15 mouse cellular contexts compared by ENCODE assay signal in the genomic region with DNA sequence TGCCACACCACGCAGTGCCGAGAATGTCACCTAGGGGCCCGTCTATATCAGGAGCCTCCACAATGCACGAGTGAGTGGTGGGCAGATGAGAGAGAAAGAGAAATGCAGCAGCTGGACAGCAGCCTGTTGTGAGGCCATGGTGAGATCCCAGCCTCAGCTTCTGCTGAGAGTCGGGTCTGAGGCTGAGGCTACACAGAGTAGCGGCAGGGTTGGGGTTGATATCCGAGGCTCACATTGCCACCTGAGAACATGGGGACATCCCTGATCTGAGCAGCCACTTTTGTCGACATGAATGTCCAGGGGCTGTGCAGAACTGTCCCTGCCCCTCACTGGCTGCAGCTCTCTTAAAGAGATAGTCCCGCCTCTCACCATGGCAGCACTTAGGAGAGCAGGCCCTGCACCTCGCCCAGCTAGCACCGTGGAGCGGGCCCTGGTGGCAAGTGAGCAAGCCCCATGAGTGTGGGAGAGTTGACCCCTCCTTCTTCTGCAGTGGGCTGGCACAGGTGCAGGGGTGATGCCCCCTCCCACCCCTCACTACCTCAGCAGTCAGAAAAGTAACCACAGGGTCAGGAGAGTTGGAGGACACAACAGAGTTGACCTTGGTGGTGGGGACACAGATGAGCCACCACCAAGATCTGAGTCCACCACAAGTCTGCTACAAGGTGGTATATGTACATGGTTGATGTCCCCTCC.
DNase-seq lines count a peak whose midpoint lies in the region; ATAC-seq and TF ChIP-seq lines count a peak whose summit lies in the region.
"Had no signal": no experiment of that assay in that cellular context is flagged by ENCODE, and none has a peak within 500 bp of the region (broad histone marks: within the 10 kb centered on the region; RNA-seq: fewer than 3 reads in every experiment).

No protein-coding gene starts in this region.

- no peak for TF ChIP-seq POLR2A in thymus, adult 2 months (IDR thresholded peaks at IDR 0.05; ENCODE audit: control insufficient read depth, extremely low read depth, insufficient read depth, low read length, poor library complexity)

- H3K27me3 ChIP-seq in forebrain, embryonic 12.5 days: no peaks in the 10 kb centered on the region
- no peaks in the 10 kb centered on the region for H3K27me3 ChIP-seq in forebrain, embryonic 16.5 days (replicated peaks; ENCODE audit: control insufficient read depth, insufficient read depth, low read length)
- no peaks in the 10 kb centered on the region for H3K27me3 ChIP-seq in limb, embryonic 11.5 days (ENCODE audit: control insufficient read depth, insufficient read depth, low read length)
- H3K27me3 ChIP-seq in limb, embryonic 10.5 days (ENCODE audit: low read depth, poor library complexity, severe bottlenecking): no peaks in the 10 kb centered on the region
- no peaks in the 10 kb centered on the region for H3K27me3 ChIP-seq in thymus, adult 2 months (ENCODE audit: control insufficient read depth, insufficient read depth, low read length)
- H3K27me3 ChIP-seq: heart, embryonic 15.5 days had no signal

- no peak overlapping the region for H3K27ac ChIP-seq in forebrain, embryonic 12.5 days
- H3K27ac ChIP-seq in forebrain, embryonic 16.5 days (ENCODE audit: low read length): no peak overlapping the region
- no peak overlapping the region for H3K27ac ChIP-seq in limb, embryonic 11.5 days (replicated peaks; ENCODE audit: low read depth, low read length)
- no peak overlapping the region for H3K27ac ChIP-seq in limb, embryonic 10.5 days
- no peak overlapping the region for H3K27ac ChIP-seq in thymus, adult 2 months (ENCODE audit: control insufficient read depth, insufficient read depth, low read length)
- no peak overlapping the region for H3K27ac ChIP-seq in left cerebral cortex, adult 2 months
- H3K27ac ChIP-seq: heart, embryonic 15.5 days; hindbrain, embryonic 14.5 days had no signal

- H3K36me3 ChIP-seq in forebrain, embryonic 12.5 days (replicated peaks): no peaks in the 10 kb centered on the region
- no peaks in the 10 kb centered on the region for H3K36me3 ChIP-seq in forebrain, embryonic 16.5 days (ENCODE audit: control insufficient read depth, insufficient read depth)
- H3K36me3 ChIP-seq in limb, embryonic 11.5 days (ENCODE audit: control insufficient read depth, insufficient read depth, low read length): no peaks in the 10 kb centered on the region
- no peaks in the 10 kb centered on the region for H3K36me3 ChIP-seq in limb, embryonic 10.5 days
- H3K36me3 ChIP-seq in thymus, adult 2 months (ENCODE audit: control insufficient read depth, insufficient read depth, low read length): no peaks in the 10 kb centered on the region
- H3K36me3 ChIP-seq: heart, embryonic 15.5 days had no signal

- no peak for TF ChIP-seq CTCF in thymus, adult 2 months (IDR thresholded peaks at IDR 0.05; ENCODE audit: borderline replicate concordance, control insufficient read depth, extremely low read depth, insufficient read depth, low read length, poor library complexity)
- TF ChIP-seq CTCF in left cerebral cortex, adult 2 months (IDR thresholded peaks at IDR 0.05): no peak

- peak; percentile 27; the same call in 1 of the 2 replicates for ATAC-seq in forebrain, embryonic 12.5 days (ENCODE audit: low FRiP score)
- no peak for ATAC-seq in forebrain, embryonic 16.5 days
- ATAC-seq in limb, embryonic 11.5 days (ENCODE audit: insufficient number of reproducible peaks, low FRiP score, low TSS enrichment, low read depth): 0 out of 2 replicates have a peak, but pooled peaks have one; percentile 20

- WGBS in forebrain, embryonic 12.5 days: 78% methylated on average over 12 of the region's 12 CpGs
- WGBS in forebrain, embryonic 16.5 days: 81% methylated on average over 12 of the region's 12 CpGs
- 78% methylated on average over 11 of the region's 12 CpGs for WGBS in limb, embryonic 11.5 days
- 79% methylated on average over 12 of the region's 12 CpGs for WGBS in limb, embryonic 10.5 days
- WGBS in thymus, adult 2 months: 86% methylated on average over 12 of the region's 12 CpGs

- H3K9me3 ChIP-seq in forebrain, embryonic 12.5 days: no peaks in the 10 kb centered on the region
- no peaks in the 10 kb centered on the region for H3K9me3 ChIP-seq in forebrain, embryonic 16.5 days (ENCODE audit: control insufficient read depth, low read length)
- no peaks in the 10 kb centered on the region for H3K9me3 ChIP-seq in limb, embryonic 11.5 days (ENCODE audit: control insufficient read depth, low read length)
- no peaks in the 10 kb centered on the region for H3K9me3 ChIP-seq in limb, embryonic 10.5 days (replicated peaks)
- H3K9me3 ChIP-seq: heart, embryonic 15.5 days had no signal

- H3K4me3 ChIP-seq in forebrain, embryonic 12.5 days (replicated peaks): no peak overlapping the region
- H3K4me3 ChIP-seq in forebrain, embryonic 16.5 days (replicated peaks; ENCODE audit: low read length): no peak overlapping the region
- no peak overlapping the region for H3K4me3 ChIP-seq in limb, embryonic 11.5 days (ENCODE audit: low read depth, low read length)
- H3K4me3 ChIP-seq in limb, embryonic 10.5 days: no peak overlapping the region
- H3K4me3 ChIP-seq in thymus, adult 2 months (ENCODE audit: control insufficient read depth, insufficient read depth, low read length): no peak overlapping the region
- no peak overlapping the region for H3K4me3 ChIP-seq in left cerebral cortex, adult 2 months
- H3K4me3 ChIP-seq: heart, embryonic 15.5 days had no signal

- no peak for DNase-seq in limb, embryonic 11.5 days (ENCODE audit: low spot score)
- no peak for DNase-seq in limb, embryonic 10.5 days (ENCODE audit: low spot score)
- DNase-seq in thymus, postnatal 4 days: peak; percentile 16
- DNase-seq in thymus, adult 2 months: no peak
- DNase-seq in right cerebral cortex, postnatal 10 days (ENCODE audit: low spot score in 2 of 2): no peak
- DNase-seq in left cerebral cortex, adult 2 months (ENCODE audit: extremely low spot score in 1 of 2, low spot score in 2 of 2): no peak
- DNase-seq: adrenal gland, postnatal 25 days; B cell, adult 2 months; cerebellum, postnatal 36 days; kidney, adult 9 months; right cerebral cortex, postnatal 14 days had no signal

- no peak overlapping the region for H3K4me2 ChIP-seq in forebrain, embryonic 12.5 days
- no peak overlapping the region for H3K4me2 ChIP-seq in forebrain, embryonic 16.5 days (ENCODE audit: low read length)
- H3K4me2 ChIP-seq in limb, embryonic 11.5 days (ENCODE audit: low read depth, severe bottlenecking): no peak overlapping the region
- H3K4me2 ChIP-seq: heart, embryonic 15.5 days; hindbrain, embryonic 14.5 days had no signal

- intact Hi-C loops in left cerebral cortex, adult 2 months (cut with DNase I): no loop called here

- H3K9ac ChIP-seq in forebrain, embryonic 12.5 days: no peak overlapping the region
- no peak overlapping the region for H3K9ac ChIP-seq in forebrain, embryonic 16.5 days (replicated peaks; ENCODE audit: low read depth, low read length)
- no peak overlapping the region for H3K9ac ChIP-seq in limb, embryonic 11.5 days (ENCODE audit: low read length)
- H3K9ac ChIP-seq: heart, embryonic 15.5 days; hindbrain, embryonic 14.5 days had no signal

- H3K4me1 ChIP-seq in forebrain, embryonic 12.5 days: no peaks in the 10 kb centered on the region
- H3K4me1 ChIP-seq in forebrain, embryonic 16.5 days (replicated peaks; ENCODE audit: control insufficient read depth, insufficient read depth, low read length): no peaks in the 10 kb centered on the region
- H3K4me1 ChIP-seq in limb, embryonic 11.5 days (ENCODE audit: control insufficient read depth, insufficient read depth, low read length): no peaks in the 10 kb centered on the region
- H3K4me1 ChIP-seq in limb, embryonic 10.5 days: no peaks in the 10 kb centered on the region
- peaks cover 2% of the 10 kb centered on the region; the same call in 1 of the 2 replicates for H3K4me1 ChIP-seq in thymus, adult 2 months (replicated peaks; ENCODE audit: control insufficient read depth, insufficient read depth, low read length)
- H3K4me1 ChIP-seq: heart, embryonic 15.5 days had no signal
